Mouse (Mus musculus) heart, embryonic 13.5 days (tissue): ENCODE results near the gene Zfp995. TPM values are rescaled to one million over a fixed set of nuclear protein-coding genes. Genes with fewer than 3 reads are reported as not detected.
"Not testable (repeated sequence)": the region's sequence is repeated elsewhere in the genome, so short reads cannot be mapped to it uniquely, and the experiment has no call there.

Experiments used
- ATAC-seq: fragments of 200-750 bp; cut with Nextera tagmentation; 2 replicates; pipeline ENCODE4 v1.8.0; 2017; ENCODE audit warnings: moderate TSS enrichment; ENCODE audit not compliant: insufficient number of reproducible peaks, low FRiP score, low TSS enrichment; ENCODE audit errors: extremely low read depth
- H3K27ac ChIP-seq: fragments of 300-500 bp; sonication (generic); replicated peaks from 2 replicates; pipeline ENCODE4 v1.5.1; 2015; ENCODE audit warnings: moderate library complexity, mild to moderate bottlenecking, inconsistent platforms
- H3K27me3 ChIP-seq: fragments of 300-500 bp; sonication (generic); replicated peaks from 2 replicates; pipeline ENCODE4 v1.6.1; 2015; ENCODE audit warnings: mild to moderate bottlenecking, inconsistent platforms
- H3K36me3 ChIP-seq: fragments of 300-500 bp; sonication (generic); 2 replicates; pipeline ENCODE4 v1.6.1; 2015; ENCODE audit warnings: mild to moderate bottlenecking, inconsistent platforms
- H3K4me1 ChIP-seq: fragments of 300-500 bp; sonication (generic); 2 replicates; pipeline ENCODE4 v1.6.1; 2015; ENCODE audit warnings: inconsistent platforms
- H3K4me2 ChIP-seq: fragments of 300-500 bp; sonication (generic); 2 replicates; pipeline ENCODE4 v1.6.1; 2015; ENCODE audit warnings: inconsistent platforms, mild to moderate bottlenecking, moderate library complexity
- H3K4me3 ChIP-seq: fragments of 300-500 bp; sonication (generic); 2 replicates; pipeline ENCODE4 v1.5.1; 2015; ENCODE audit warnings: moderate library complexity, mild to moderate bottlenecking, inconsistent platforms
- H3K9ac ChIP-seq: fragments of 300-500 bp; sonication (generic); 2 replicates; pipeline ENCODE4 v1.6.1; 2015; ENCODE audit warnings: inconsistent platforms, mild to moderate bottlenecking, moderate library complexity
- H3K9me3 ChIP-seq: fragments of 300-500 bp; sonication (generic); 2 replicates; pipeline ENCODE4 v1.6.1; 2016; ENCODE audit warnings: inconsistent platforms
- WGBS: fragments of 180-500 bp; shearing (Covaris S2); methylation state at CpG from one replicate; pipeline ENCODE4 v1.1.7; 2015; ENCODE audit warnings: mixed read lengths; 5-methylcytosine and 5-hydroxymethylcytosine counted together
- polyA plus RNA-seq: library from polyadenylated mRNA; unstranded; fragments of >200 nt; fragmentation: Nextera tagmentation; extraction: Ambion mirVana; gene quantifications from 2 replicates; pipeline ENCODE4 v1.2.1, GENCODE M21; 2015

Zfp995 gene
- 4.1 and 4.6 TPM in 2 replicates for polyA plus RNA-seq

DNA sequence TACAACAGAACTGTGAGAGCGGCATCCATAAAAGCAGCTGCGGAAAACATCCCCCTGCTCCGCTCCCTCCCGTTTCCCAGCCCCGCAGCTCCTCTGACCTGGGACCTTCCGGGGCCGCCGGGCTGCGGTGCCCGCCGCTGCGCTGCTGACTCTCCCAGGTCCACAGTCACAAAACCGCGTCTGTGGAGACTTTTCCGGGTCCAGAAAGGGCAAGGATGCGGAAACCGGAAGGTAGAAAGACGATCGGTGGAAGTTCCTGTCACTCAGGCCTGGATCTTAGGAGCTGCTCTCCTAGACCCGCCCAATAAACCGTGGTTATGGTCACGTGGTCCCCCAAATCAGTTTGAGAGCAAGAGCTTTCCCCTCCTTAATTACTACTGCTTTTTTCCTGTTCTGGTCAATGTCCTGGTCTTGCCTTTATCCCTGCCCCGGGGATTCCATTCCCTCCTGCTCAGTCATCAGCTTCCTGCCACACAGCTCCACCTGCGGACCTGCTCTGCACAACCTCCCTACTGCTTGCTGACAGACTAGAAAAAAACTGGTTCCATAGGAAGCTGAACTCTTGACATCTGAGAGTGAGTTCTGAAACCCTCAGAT, at the start of gene Zfp995:
Zfp995 (minus strand) TSS at position 471 of the 597 bp plus-strand sequence.
- H3K9me3 ChIP-seq, H3K4me1 ChIP-seq, H3K27me3 ChIP-seq, H3K36me3 ChIP-seq, ATAC-seq: not testable (repeated sequence)
- Histone ChIP-seq H3K4me2 (peak within 1 kb of the TSS; percentile 81), H3K27ac (0 out of 2 replicates have a peak within 1 kb of the TSS, but pooled peaks have one; percentile 39), H3K4me3 (peak within 1 kb of the TSS; percentile 82), H3K9ac (peak within 1 kb of the TSS; percentile 87)
- under 1% methylated on average over 24 of the region's 24 CpGs for WGBS

DNA sequence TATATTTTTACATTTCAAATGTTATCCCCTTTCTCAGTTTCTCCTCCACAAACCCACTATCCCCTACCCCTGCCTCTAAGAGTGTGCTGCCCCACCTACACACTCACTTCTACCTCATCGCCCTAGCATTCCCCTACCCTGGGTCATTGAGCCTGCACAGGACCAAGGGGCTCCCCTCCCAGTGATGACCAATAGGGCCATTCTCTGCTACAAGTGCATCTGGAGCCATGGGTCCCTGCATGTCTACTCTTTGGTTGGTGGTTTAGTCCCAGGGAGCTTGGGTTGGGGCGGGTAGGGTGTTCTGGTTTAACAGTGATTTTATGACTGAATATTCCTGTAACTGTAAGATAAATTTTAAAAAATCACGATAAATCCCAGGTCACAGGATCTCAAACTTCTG, 687 bp downstream of the Zfp995 start:
- 7% methylated on average over 3 of the region's 3 CpGs for WGBS

DNA sequence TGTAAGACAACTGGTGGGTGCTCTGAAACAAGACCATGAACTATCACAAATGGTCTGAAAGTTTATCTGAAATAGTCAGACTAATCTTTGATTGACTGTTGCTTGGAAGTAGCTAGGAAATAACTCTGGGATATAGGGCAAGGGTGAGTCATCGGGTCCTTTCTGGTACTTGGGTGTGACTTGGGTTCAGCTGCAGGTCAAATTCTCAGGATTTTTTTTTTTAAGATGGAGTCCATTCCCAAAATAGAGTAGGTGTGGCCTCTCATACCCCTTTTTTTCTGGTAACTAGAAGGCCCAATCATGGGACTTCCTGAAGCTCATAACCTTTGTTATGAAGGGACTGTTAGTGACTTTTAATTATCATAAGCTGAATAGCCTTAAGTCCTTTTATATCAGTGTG, 38.5 kb downstream of the Zfp995 start:
- H3K4me2 ChIP-seq = no peak overlapping the region
- H3K27ac ChIP-seq = no peak overlapping the region
- H3K4me3 ChIP-seq = no peak overlapping the region
- no peak for ATAC-seq
- H3K9ac ChIP-seq = no peak overlapping the region
- H3K4me1 ChIP-seq = no peaks in the 10 kb centered on the region
- no peaks in the 10 kb centered on the region for H3K36me3 ChIP-seq
- H3K9me3 ChIP-seq = peaks cover 10% of the 10 kb centered on the region; the same call in 1 of the 2 replicates
- WGBS = 56% methylated on average over 1 of the region's 1 CpGs
- H3K27me3 ChIP-seq = no peaks in the 10 kb centered on the region

More for the DNA sequence above, 687 bp downstream of the Zfp995 start:
- Histone ChIP-seq H3K4me2 (peak overlapping the region; percentile 81), H3K9ac (peak overlapping the region; percentile 87), H3K27ac (0 out of 2 replicates have a peak overlapping the region, but pooled peaks have one; percentile 39), H3K4me1 (peaks cover 5% of the 10 kb centered on the region), H3K9me3 (no peaks in the 10 kb centered on the region), H3K4me3 (peak overlapping the region; percentile 82), H3K36me3 (peaks cover 6% of the 10 kb centered on the region), H3K27me3 (no peaks in the 10 kb centered on the region)
- no peak for ATAC-seq

DNA sequence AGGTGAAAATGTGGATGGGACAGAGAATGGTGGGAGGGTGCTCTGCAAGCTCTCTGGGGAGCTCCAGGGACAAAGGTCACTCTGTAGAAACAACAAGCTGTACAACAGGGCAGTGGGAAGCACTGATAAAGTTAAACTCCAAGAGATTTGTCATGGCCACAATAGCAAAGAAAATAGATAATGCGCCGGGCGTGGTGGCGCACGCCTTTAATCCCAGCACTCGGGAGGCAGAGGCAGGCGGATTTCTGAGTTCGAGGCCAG, 63.5 kb downstream of the Zfp995 start:
- WGBS = 78% methylated on average over 8 of the region's 8 CpGs

DNA sequence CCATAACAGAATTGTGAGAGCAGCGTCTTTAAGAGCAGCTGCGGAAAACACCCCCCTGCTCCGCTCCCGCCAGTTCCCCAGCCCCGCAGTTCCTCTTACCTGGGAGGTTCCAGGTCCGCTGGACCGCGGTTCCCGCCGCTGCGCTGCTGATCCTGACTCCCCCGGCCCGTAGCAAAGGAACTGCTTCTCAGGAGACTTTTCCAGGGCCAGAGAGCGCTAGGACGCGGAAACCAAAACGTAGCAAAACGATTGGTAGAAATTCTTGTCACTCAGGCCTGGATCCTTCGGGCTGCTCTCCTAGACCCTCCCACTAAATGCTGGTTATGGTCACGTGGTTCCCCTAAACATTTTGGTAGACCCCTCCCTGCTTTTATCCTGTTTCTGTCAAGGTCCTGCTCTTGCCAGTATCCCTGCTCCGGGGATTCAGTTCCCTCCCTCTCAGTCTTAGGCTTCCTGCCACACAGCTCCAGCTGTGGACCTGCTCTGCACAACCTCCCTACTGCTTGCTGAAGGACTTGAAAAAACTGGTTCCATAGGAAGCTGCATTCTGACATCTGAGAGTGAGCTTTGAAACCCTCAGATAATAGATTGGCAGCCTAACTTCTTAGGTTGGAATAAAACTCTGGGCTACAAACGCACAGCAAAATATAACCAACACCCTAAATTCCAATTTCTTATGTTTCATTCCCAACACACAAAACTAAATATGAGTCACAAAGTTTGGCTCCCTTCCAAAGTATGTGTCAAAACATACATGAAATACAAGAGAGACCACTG, 64.0 kb downstream of the Zfp995 start, which contains the start of gene Zfp820:
Zfp820 (minus strand) TSS at position 228 of the 777 bp plus-strand sequence.
- Histone ChIP-seq H3K36me3 (no peaks in the 10 kb centered on the region), H3K9me3 (no peaks in the 10 kb centered on the region), H3K4me3 (peak within 1 kb of the TSS; percentile 65), H3K27me3 (no peaks in the 10 kb centered on the region), H3K27ac (peak within 1 kb of the TSS; percentile 51), H3K4me1 (peaks cover 10% of the 10 kb centered on the region), H3K9ac (peak within 1 kb of the TSS; percentile 82), H3K4me2 (peak within 1 kb of the TSS; percentile 70)
- 3% methylated on average over 22 of the region's 22 CpGs for WGBS
- ATAC-seq = peak; percentile 85

More for the DNA sequence above, 63.5 kb downstream of the Zfp995 start:
- not testable (repeated sequence) for H3K9ac ChIP-seq, ATAC-seq, H3K27me3 ChIP-seq, H3K36me3 ChIP-seq, H3K4me3 ChIP-seq, H3K9me3 ChIP-seq
- Histone ChIP-seq H3K4me2 (peak overlapping the region; percentile 70), H3K27ac (peak overlapping the region; percentile 51; the same call in 1 of the 2 replicates), H3K4me1 (peaks cover 10% of the 10 kb centered on the region)

DNA sequence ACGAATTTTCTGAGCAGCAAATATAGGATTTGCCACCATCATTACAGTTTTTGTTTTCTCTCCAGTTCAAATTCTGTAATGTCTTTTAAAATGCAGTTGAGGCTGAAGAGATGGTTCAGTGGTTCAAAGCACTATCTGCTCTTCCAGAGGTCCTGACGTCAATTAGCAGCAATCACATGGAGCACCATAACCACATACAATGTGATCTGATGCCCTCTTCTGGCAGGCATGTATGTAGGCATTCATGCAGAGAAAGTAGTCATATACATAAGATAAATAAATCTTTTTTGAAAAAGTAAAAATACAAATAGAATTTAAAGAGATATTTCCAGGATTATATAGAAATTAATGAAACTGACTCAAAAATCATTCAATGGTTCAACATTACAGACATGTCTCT, 71.2 kb downstream of the Zfp995 start:
- Histone ChIP-seq H3K36me3 (peaks cover 12% of the 10 kb centered on the region), H3K4me3 (no peak overlapping the region), H3K9me3 (no peaks in the 10 kb centered on the region), H3K9ac (no peak overlapping the region), H3K4me1 (no peaks in the 10 kb centered on the region), H3K27ac (no peak overlapping the region), H3K27me3 (no peaks in the 10 kb centered on the region), H3K4me2 (no peak overlapping the region)
- WGBS = 49% methylated on average over 2 of the region's 2 CpGs
- ATAC-seq = no peak

Other genes starting within 250 kb of the Zfp995 start
- gene Gm10226, start 218.1 kb downstream of the Zfp995 start, polyA plus RNA-seq = 2.3 and 4.2 TPM in 2 replicates
- gene Zfp760, start 202.2 kb downstream of the Zfp995 start, polyA plus RNA-seq = 6.4 and 6.5 TPM in 2 replicates
- gene Zfp229, start 179.1 kb downstream of the Zfp995 start, polyA plus RNA-seq = 4.0 TPM in 2 replicates
- gene Zfp820, start 64.2 kb downstream of the Zfp995 start, polyA plus RNA-seq = 4.2 and 4.5 TPM in 2 replicates
- 10.5 and 12.7 TPM in 2 replicates for gene Zfp942, start 52.5 kb upstream of the Zfp995 start, polyA plus RNA-seq
- gene Zfp943, start 52.6 kb upstream of the Zfp995 start, polyA plus RNA-seq = 11.5 and 13.4 TPM in 2 replicates